Mouse (Mus musculus): ENCODE measurements at regions not wholly inside any gene's neighbourhood (a gene's known extent, or its start where the extent isn't known, plus 50 kb on each side); places are given as distances from the start of the nearest gene placed in this dataset.

GRCm38 (mm10) chr6:107894296-107895090 is 170.4 kb upstream of the Setmar start:
- DNase-seq (ENCODE audit: low spot score in 2 of 2) = no peak

- DNase-seq (ENCODE audit: low spot score in 2 of 2) = no peak
Measured at GRCm38 (mm10) chr6:107910576-107910975, 154.3 kb upstream of the Setmar start.

- DNase-seq (ENCODE audit: low spot score in 2 of 2) = peak in 1 of 2 experiments; percentile 20
Measured at GRCm38 (mm10) chr6:107911387-107911786, 153.5 kb upstream of the Setmar start.

GRCm38 (mm10) chr6:107923528-107924199 is 141.2 kb upstream of the Setmar start:
- no peak for DNase-seq (ENCODE audit: low spot score in 2 of 2)

GRCm38 (mm10) chr6:107924200-107924735 is 140.6 kb upstream of the Setmar start:
- no peak for DNase-seq (ENCODE audit: low spot score in 2 of 2)

GRCm38 (mm10) chr6:107930439-107931173 is 134.2 kb upstream of the Setmar start:
- no peak for DNase-seq (ENCODE audit: low spot score in 2 of 2)

- no peak for DNase-seq (ENCODE audit: low spot score in 2 of 2)
Measured at GRCm38 (mm10) chr6:107931174-107931557, 133.7 kb upstream of the Setmar start.

- DNase-seq (ENCODE audit: low spot score in 2 of 2) = peak; percentile 19 to 41
Measured at GRCm38 (mm10) chr6:107936075-107936635, 128.7 kb upstream of the Setmar start.

GRCm38 (mm10) chr6:107968694-107969093 is 96.2 kb upstream of the Setmar start:
- no peak for DNase-seq (ENCODE audit: low spot score in 2 of 2)

GRCm38 (mm10) chr6:107998921-107999690 is 65.7 kb upstream of the Setmar start:
- no peak for DNase-seq (ENCODE audit: low spot score in 2 of 2)

GRCm38 (mm10) chr6:108003231-108003630 is 61.6 kb upstream of the Setmar start:
- peak in 1 of 2 experiments; percentile 2 for DNase-seq (ENCODE audit: low spot score in 2 of 2)

GRCm38 (mm10) chr6:108008323-108008722 is 56.5 kb upstream of the Setmar start:
- DNase-seq (ENCODE audit: low spot score in 2 of 2) = no peak

All from right cerebral cortex, adult 2 months (tissue).